Mouse (Mus musculus): Measurements from ENCODE around the gene Skiv2l. TPM values are rescaled to one million over a fixed set of nuclear protein-coding genes. Genes with fewer than 3 reads are reported as not detected.

The Skiv2l gene
- polyA plus RNA-seq, 2 experiments: 15.0 to 21.4 TPM

GRCm38 (mm10) chr17:34795633-34796032, 54.4 kb downstream of the Skiv2l start:
- peak; percentile 74 for TF ChIP-seq CTCF (IDR thresholded peaks at IDR 0.05; ENCODE audit: low read depth)
- TF ChIP-seq EP300 (IDR thresholded peaks at IDR 0.05; ENCODE audit: low read depth): no peak
- Histone ChIP-seq H3K27ac (no peak overlapping the region), H3K4me2 (ENCODE audit: low read depth) (no peak overlapping the region), H3K9me3 (ENCODE audit: control insufficient read depth, low read length) (no peaks in the 10 kb centered on the region), H3K4me1 (replicated peaks; ENCODE audit: control insufficient read depth in 2 of 2, insufficient read depth in 2 of 2, low read length in 1 of 2) (no peaks in the 10 kb centered on the region), H3K4me3 (ENCODE audit: insufficient read depth in 1 of 2, low read depth in 2 of 2, low read length in 2 of 2) (no peak overlapping the region), H3K27me3 (ENCODE audit: control insufficient read depth, insufficient read depth, low read length) (no peaks in the 10 kb centered on the region), H3K9ac (replicated peaks) (no peak overlapping the region), H3K36me3 (replicated peaks; ENCODE audit: control insufficient read depth, insufficient read depth, low read depth) (no peaks in the 10 kb centered on the region)
- DNase-seq (ENCODE audit: low read depth in 3 of 3, low spot score in 3 of 3) (no peak), ATAC-seq (ENCODE audit: insufficient read depth) (no peak)
- 58% methylated on average over 9 of the region's 9 CpGs for WGBS (ENCODE audit: insufficient replicate concordance)

DNA sequence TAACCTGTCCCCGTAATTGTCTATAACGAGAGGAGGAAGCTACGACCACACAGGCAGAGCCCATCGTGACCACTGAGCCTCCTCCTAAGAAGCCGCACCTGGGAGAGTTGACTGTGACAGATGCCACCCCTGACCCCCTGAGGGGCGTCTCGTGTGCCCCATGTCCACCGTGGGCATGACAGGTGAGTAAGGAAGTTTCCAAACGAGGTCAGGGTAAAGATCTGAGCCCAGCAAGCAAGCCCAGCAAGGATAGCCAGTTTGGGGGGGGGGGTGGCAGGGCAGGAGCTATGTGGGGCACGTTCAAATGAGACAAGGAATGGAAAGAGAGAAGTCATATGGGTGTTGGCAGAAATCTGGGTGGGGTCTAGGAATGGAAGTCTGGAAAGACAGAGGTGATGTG, 55.0 kb downstream of the Skiv2l start:
- Histone ChIP-seq H3K9ac (replicated peaks) (no peak overlapping the region), H3K36me3 (replicated peaks; ENCODE audit: control insufficient read depth, insufficient read depth, low read depth) (no peaks in the 10 kb centered on the region), H3K4me2 (ENCODE audit: low read depth) (no peak overlapping the region), H3K4me1 (replicated peaks; ENCODE audit: control insufficient read depth in 2 of 2, insufficient read depth in 2 of 2, low read length in 1 of 2) (no peaks in the 10 kb centered on the region), H3K4me3 (ENCODE audit: insufficient read depth in 1 of 2, low read depth in 2 of 2, low read length in 2 of 2) (no peak overlapping the region), H3K9me3 (ENCODE audit: control insufficient read depth, low read length) (no peaks in the 10 kb centered on the region), H3K27me3 (ENCODE audit: control insufficient read depth, insufficient read depth, low read length) (no peaks in the 10 kb centered on the region), H3K27ac (no peak overlapping the region)
- WGBS (ENCODE audit: insufficient replicate concordance): 67% methylated on average over 10 of the region's 10 CpGs
- TF ChIP-seq EP300 (IDR thresholded peaks at IDR 0.05; ENCODE audit: low read depth) (no peak), CTCF (IDR thresholded peaks at IDR 0.05; ENCODE audit: low read depth) (no peak)
- ATAC-seq (ENCODE audit: insufficient read depth): no peak
- no peak for DNase-seq (ENCODE audit: low read depth in 3 of 3, low spot score in 3 of 3)

Small RNA genes lying within 50 kb of the gene (microRNA-seq; reads per million reads assigned to microRNA genes)
- gene Mir6970 (not detected), gene Mir6971 (4.2 reads per million, percentile 3 among the genes with 10 or more reads in this experiment), gene Mir6972 (not detected)

Other genes with a start within 250 kb of the Skiv2l start
Only the 30 nearest of the 37 such genes appear.
- 10.4 and 11.6 TPM in 2 replicates for gene Ppt2, start 221.7 kb downstream of the Skiv2l start, polyA plus RNA-seq (2012; rRNA removed)
- gene Ppt2, start 221.7 kb downstream of the Skiv2l start, polyA plus RNA-seq (2014; fragmentation: Nextera tagmentation; extraction: Ambion mirVana): 10.5 and 12.9 TPM in 2 replicates
- gene Prrt1, start 220.7 kb downstream of the Skiv2l start, polyA plus RNA-seq (2012; rRNA removed): 0.04 and 0.11 TPM in 2 replicates
- not detected in 2 replicates for gene Prrt1, start 220.7 kb downstream of the Skiv2l start, polyA plus RNA-seq (2014; fragmentation: Nextera tagmentation; extraction: Ambion mirVana)
- 0.47 and 1.6 TPM in 2 replicates for gene Fkbpl, start 205.4 kb downstream of the Skiv2l start, polyA plus RNA-seq (2012; rRNA removed)
- 2.9 and 3.2 TPM in 2 replicates for gene Fkbpl, start 205.4 kb downstream of the Skiv2l start, polyA plus RNA-seq (2014; fragmentation: Nextera tagmentation; extraction: Ambion mirVana)
- gene Atf6b, start 203.1 kb downstream of the Skiv2l start, polyA plus RNA-seq (2012; rRNA removed): 15.5 and 16.6 TPM in 2 replicates
- 11.3 and 12.6 TPM in 2 replicates for gene Atf6b, start 203.1 kb downstream of the Skiv2l start, polyA plus RNA-seq (2014; fragmentation: Nextera tagmentation; extraction: Ambion mirVana)
- 0.17 and 0.21 TPM in 2 replicates for gene Tnxb, start 179.7 kb downstream of the Skiv2l start, polyA plus RNA-seq (2012; rRNA removed)
- 0.10 and 0.13 TPM in 2 replicates for gene Tnxb, start 179.7 kb downstream of the Skiv2l start, polyA plus RNA-seq (2014; fragmentation: Nextera tagmentation; extraction: Ambion mirVana)
- gene C4b, start 106.3 kb downstream of the Skiv2l start, polyA plus RNA-seq (2012; rRNA removed): 2.6 and 2.9 TPM in 2 replicates
- gene C4b, start 106.3 kb downstream of the Skiv2l start, polyA plus RNA-seq (2014; fragmentation: Nextera tagmentation; extraction: Ambion mirVana): 3.4 and 4.8 TPM in 2 replicates
- gene Cyp21a1, start 45.6 kb downstream of the Skiv2l start, polyA plus RNA-seq (2012; rRNA removed): 0.02 TPM in 1 of 2 replicates, not detected in the other
- not detected in 2 replicates for gene Cyp21a1, start 45.6 kb downstream of the Skiv2l start, polyA plus RNA-seq (2014; fragmentation: Nextera tagmentation; extraction: Ambion mirVana)
- 12.8 and 14.8 TPM in 2 replicates for gene Stk19, start 13.3 kb downstream of the Skiv2l start, polyA plus RNA-seq (2012; rRNA removed)
- 10.6 and 13.3 TPM in 2 replicates for gene Stk19, start 13.3 kb downstream of the Skiv2l start, polyA plus RNA-seq (2014; fragmentation: Nextera tagmentation; extraction: Ambion mirVana)
- gene Dxo, start 13.2 kb downstream of the Skiv2l start, polyA plus RNA-seq (2012; rRNA removed): 27.7 and 30.6 TPM in 2 replicates
- 24.0 and 28.1 TPM in 2 replicates for gene Dxo, start 13.2 kb downstream of the Skiv2l start, polyA plus RNA-seq (2014; fragmentation: Nextera tagmentation; extraction: Ambion mirVana)
- 26.9 and 37.5 TPM in 2 replicates for gene Nelfe, start 181 bp upstream of the Skiv2l start, polyA plus RNA-seq (2012; rRNA removed)
- 42.7 and 49.2 TPM in 2 replicates for gene Nelfe, start 181 bp upstream of the Skiv2l start, polyA plus RNA-seq (2014; fragmentation: Nextera tagmentation; extraction: Ambion mirVana)
- 103 and 159 TPM in 2 replicates for gene Cfb, start 12.3 kb upstream of the Skiv2l start, polyA plus RNA-seq (2012; rRNA removed)
- gene Cfb, start 12.3 kb upstream of the Skiv2l start, polyA plus RNA-seq (2014; fragmentation: Nextera tagmentation; extraction: Ambion mirVana): 138 and 146 TPM in 2 replicates
- gene Zbtb12, start 29.3 kb upstream of the Skiv2l start, polyA plus RNA-seq (2012; rRNA removed): 5.1 and 6.2 TPM in 2 replicates
- gene Zbtb12, start 29.3 kb upstream of the Skiv2l start, polyA plus RNA-seq (2014; fragmentation: Nextera tagmentation; extraction: Ambion mirVana): 0.10 and 0.14 TPM in 2 replicates
- 0.02 TPM in 2 replicates for gene Gm20547, start 31.8 kb upstream of the Skiv2l start, polyA plus RNA-seq (2012; rRNA removed)
- not detected in 2 replicates for gene Gm20547, start 31.8 kb upstream of the Skiv2l start, polyA plus RNA-seq (2014; fragmentation: Nextera tagmentation; extraction: Ambion mirVana)
- 14.6 and 15.6 TPM in 2 replicates for gene C2, start 48.1 kb upstream of the Skiv2l start, polyA plus RNA-seq (2012; rRNA removed)
- gene C2, start 48.1 kb upstream of the Skiv2l start, polyA plus RNA-seq (2014; fragmentation: Nextera tagmentation; extraction: Ambion mirVana): 14.1 and 15.8 TPM in 2 replicates
- gene Ehmt2, start 48.3 kb upstream of the Skiv2l start, polyA plus RNA-seq (2012; rRNA removed): 28.5 and 29.7 TPM in 2 replicates
- gene Ehmt2, start 48.3 kb upstream of the Skiv2l start, polyA plus RNA-seq (2014; fragmentation: Nextera tagmentation; extraction: Ambion mirVana): 10.2 TPM in 2 replicates
- gene Slc44a4, start 64.3 kb upstream of the Skiv2l start, polyA plus RNA-seq (2012; rRNA removed): 1.0 and 1.6 TPM in 2 replicates
- gene Slc44a4, start 64.3 kb upstream of the Skiv2l start, polyA plus RNA-seq (2014; fragmentation: Nextera tagmentation; extraction: Ambion mirVana): 2.5 and 2.7 TPM in 2 replicates
- 9.7 and 11.0 TPM in 2 replicates for gene Neu1, start 81.0 kb upstream of the Skiv2l start, polyA plus RNA-seq (2012; rRNA removed)
- gene Neu1, start 81.0 kb upstream of the Skiv2l start, polyA plus RNA-seq (2014; fragmentation: Nextera tagmentation; extraction: Ambion mirVana): 10.1 and 10.4 TPM in 2 replicates
- gene Hspa1b, start 109.0 kb upstream of the Skiv2l start, polyA plus RNA-seq (2012; rRNA removed): 1.5 and 3.5 TPM in 2 replicates
- gene Hspa1b, start 109.0 kb upstream of the Skiv2l start, polyA plus RNA-seq (2014; fragmentation: Nextera tagmentation; extraction: Ambion mirVana): not detected in 2 replicates
- gene Gm20481, start 119.7 kb upstream of the Skiv2l start, polyA plus RNA-seq (2012; rRNA removed): not detected in 2 replicates
- gene Gm20481, start 119.7 kb upstream of the Skiv2l start, polyA plus RNA-seq (2014; fragmentation: Nextera tagmentation; extraction: Ambion mirVana): not detected in 2 replicates
- 0.90 and 2.5 TPM in 2 replicates for gene Hspa1a, start 121.9 kb upstream of the Skiv2l start, polyA plus RNA-seq (2012; rRNA removed)
- gene Hspa1a, start 121.9 kb upstream of the Skiv2l start, polyA plus RNA-seq (2014; fragmentation: Nextera tagmentation; extraction: Ambion mirVana): 0.38 and 0.41 TPM in 2 replicates
- gene Hspa1l, start 122.5 kb upstream of the Skiv2l start, polyA plus RNA-seq (2012; rRNA removed): 0.02 TPM in 1 of 2 replicates, not detected in the other
- 0.19 and 0.25 TPM in 2 replicates for gene Hspa1l, start 122.5 kb upstream of the Skiv2l start, polyA plus RNA-seq (2014; fragmentation: Nextera tagmentation; extraction: Ambion mirVana)
- gene Lsm2, start 131.7 kb upstream of the Skiv2l start, polyA plus RNA-seq (2012; rRNA removed): 81.5 and 121 TPM in 2 replicates
- 122 and 132 TPM in 2 replicates for gene Lsm2, start 131.7 kb upstream of the Skiv2l start, polyA plus RNA-seq (2014; fragmentation: Nextera tagmentation; extraction: Ambion mirVana)
- 58.2 and 67.6 TPM in 2 replicates for gene Vars, start 150.8 kb upstream of the Skiv2l start, polyA plus RNA-seq (2012; rRNA removed)
- 61.7 and 77.3 TPM in 2 replicates for gene Vars, start 150.8 kb upstream of the Skiv2l start, polyA plus RNA-seq (2014; fragmentation: Nextera tagmentation; extraction: Ambion mirVana)
- gene Vwa7, start 166.4 kb upstream of the Skiv2l start, polyA plus RNA-seq (2012; rRNA removed): 0.12 and 0.18 TPM in 2 replicates
- gene Vwa7, start 166.4 kb upstream of the Skiv2l start, polyA plus RNA-seq (2014; fragmentation: Nextera tagmentation; extraction: Ambion mirVana): 0.09 TPM in 1 of 2 replicates, not detected in the other
- gene Sapcd1, start 177.8 kb upstream of the Skiv2l start, polyA plus RNA-seq (2012; rRNA removed): 2.3 and 2.7 TPM in 2 replicates
- 2.5 and 2.7 TPM in 2 replicates for gene Sapcd1, start 177.8 kb upstream of the Skiv2l start, polyA plus RNA-seq (2014; fragmentation: Nextera tagmentation; extraction: Ambion mirVana)
- gene Msh5, start 196.5 kb upstream of the Skiv2l start, polyA plus RNA-seq (2012; rRNA removed): 3.3 and 4.3 TPM in 2 replicates
- 2.3 and 2.9 TPM in 2 replicates for gene Msh5, start 196.5 kb upstream of the Skiv2l start, polyA plus RNA-seq (2014; fragmentation: Nextera tagmentation; extraction: Ambion mirVana)
- 76.4 and 78.0 TPM in 2 replicates for gene Clic1, start 199.8 kb upstream of the Skiv2l start, polyA plus RNA-seq (2012; rRNA removed)
- gene Clic1, start 199.8 kb upstream of the Skiv2l start, polyA plus RNA-seq (2014; fragmentation: Nextera tagmentation; extraction: Ambion mirVana): 38.1 and 39.9 TPM in 2 replicates
- 12.0 and 12.3 TPM in 2 replicates for gene Ddah2, start 208.8 kb upstream of the Skiv2l start, polyA plus RNA-seq (2012; rRNA removed)
- 16.1 and 17.3 TPM in 2 replicates for gene Ddah2, start 208.8 kb upstream of the Skiv2l start, polyA plus RNA-seq (2014; fragmentation: Nextera tagmentation; extraction: Ambion mirVana)
- 0.26 and 0.48 TPM in 2 replicates for gene Ly6g6c, start 215.2 kb upstream of the Skiv2l start, polyA plus RNA-seq (2012; rRNA removed)
- gene Ly6g6c, start 215.2 kb upstream of the Skiv2l start, polyA plus RNA-seq (2014; fragmentation: Nextera tagmentation; extraction: Ambion mirVana): 0.24 and 0.37 TPM in 2 replicates
- 2.3 and 2.6 TPM in 2 replicates for gene Mpig6b, start 216.0 kb upstream of the Skiv2l start, polyA plus RNA-seq (2012; rRNA removed)
- gene Mpig6b, start 216.0 kb upstream of the Skiv2l start, polyA plus RNA-seq (2014; fragmentation: Nextera tagmentation; extraction: Ambion mirVana): 4.0 and 6.6 TPM in 2 replicates